Mouse (Mus musculus): ENCODE data around the gene Tpcn1.

DNA sequence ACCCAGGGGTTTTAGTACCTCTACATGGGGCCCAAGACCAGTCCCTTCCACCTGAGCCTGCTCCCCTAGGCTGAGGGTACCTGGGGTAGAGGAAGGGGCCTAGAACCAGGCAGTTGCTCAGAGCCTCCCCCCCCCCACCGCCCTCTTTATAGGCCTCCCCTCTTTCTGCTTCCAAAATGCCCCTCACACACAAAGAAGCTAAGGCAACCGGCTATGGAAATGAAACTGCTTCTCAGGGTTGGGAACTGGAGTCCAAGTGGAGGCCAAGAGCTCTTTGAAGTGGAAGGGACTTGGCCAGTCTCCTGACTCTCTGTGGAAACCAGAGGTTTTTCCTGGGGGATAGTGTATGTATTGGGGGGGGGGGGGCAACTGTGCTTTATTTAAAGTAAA lies 53.8 kb downstream of the Tpcn1 start:
- no peak for TF ChIP-seq CTCF (IDR thresholded peaks at IDR 0.05; ENCODE audit: low read depth, low read length)
- no peak for TF ChIP-seq POLR2A (IDR thresholded peaks at IDR 0.05; ENCODE audit: extremely low read depth, insufficient read depth, low read length)
